Mouse (Mus musculus) gastrocnemius, postnatal 10 days (tissue): ENCODE measurements around the gene Slamf6. TPM values are rescaled to one million over a fixed set of nuclear protein-coding genes. Genes with fewer than 3 reads are reported as not detected.
"Not testable (repeated sequence)": the region's sequence is repeated elsewhere in the genome, so short reads cannot be mapped to it uniquely, and the experiment has no call there.

ENCODE experiments used
- DNase-seq: peaks from one replicate; pipeline ENCODE4 v3.0.0; 2021; ENCODE audit warnings: mixed read lengths
- total RNA-seq, 2 experiments: library from RNA; stranded (reverse); gene quantifications; 2 replicates each; pipeline ENCODE4 v1.2.3; 2021

Gene Slamf6
- total RNA-seq, 2 experiments from 2014 or later = 0.23 to 0.63 TPM

- no peak for DNase-seq
These were observed 40.1 kb downstream of the Slamf6 start for GRCm38 (mm10) chr1:171957411-171957810.

DNA sequence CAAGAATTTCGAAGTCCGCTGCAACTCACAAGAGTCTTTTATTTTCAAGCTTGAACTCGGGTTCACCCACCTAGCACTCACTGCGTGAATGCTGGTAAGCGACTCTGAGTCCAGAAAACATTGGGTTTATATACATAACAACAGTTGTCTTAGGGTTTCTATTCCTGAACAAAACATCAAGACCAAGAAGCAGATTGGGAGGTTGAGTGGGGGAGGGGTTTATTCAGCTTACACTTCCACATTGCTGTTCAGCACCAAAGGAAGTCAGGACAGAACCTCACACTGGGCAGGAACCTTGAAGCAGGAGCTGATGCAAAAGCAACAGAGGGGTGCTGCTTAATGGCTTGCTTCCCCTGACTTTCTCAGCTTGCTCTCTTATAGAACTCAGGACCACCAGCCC is 43.4 kb downstream of the Slamf6 start:
- no peak for DNase-seq

DNA sequence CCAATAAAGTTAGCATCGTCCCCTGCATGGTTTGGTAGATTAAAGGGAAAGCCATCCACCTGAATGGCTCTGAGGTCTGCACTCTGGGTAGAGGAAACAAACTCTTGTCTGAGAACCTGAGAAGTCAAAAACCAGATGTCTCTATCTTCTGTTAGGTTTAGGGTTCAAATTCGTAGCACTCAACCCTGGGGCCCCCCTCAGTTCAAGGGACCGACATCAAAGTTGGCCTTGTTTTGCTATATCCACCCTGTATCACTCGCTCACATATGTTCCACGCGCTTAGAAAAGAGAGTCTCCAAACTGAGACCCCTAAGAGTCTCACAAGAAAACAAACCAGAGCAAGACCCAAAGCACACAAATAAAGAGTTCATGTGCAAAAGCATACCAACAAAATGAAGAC is 44.4 kb downstream of the Slamf6 start:
- DNase-seq = no peak

DNA sequence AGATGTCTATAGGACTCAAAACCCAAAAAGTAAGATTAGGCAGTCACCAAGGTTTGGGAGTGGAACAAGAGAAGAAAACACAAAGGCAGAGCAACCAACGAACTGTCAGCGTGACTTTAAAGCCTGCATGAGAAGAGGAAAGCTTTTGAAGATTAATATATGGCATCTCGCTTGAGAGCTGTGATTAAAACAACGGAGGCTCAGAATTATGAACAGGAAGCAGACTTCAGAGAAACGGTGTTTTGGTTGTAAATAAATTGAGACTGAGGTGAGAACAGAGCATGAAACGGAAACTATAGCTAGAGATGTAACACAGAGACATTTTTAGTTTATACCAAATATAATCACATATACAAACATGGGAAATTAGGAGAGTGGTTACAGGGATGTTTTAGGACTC is 46.3 kb downstream of the Slamf6 start:
- no peak for DNase-seq

DNA sequence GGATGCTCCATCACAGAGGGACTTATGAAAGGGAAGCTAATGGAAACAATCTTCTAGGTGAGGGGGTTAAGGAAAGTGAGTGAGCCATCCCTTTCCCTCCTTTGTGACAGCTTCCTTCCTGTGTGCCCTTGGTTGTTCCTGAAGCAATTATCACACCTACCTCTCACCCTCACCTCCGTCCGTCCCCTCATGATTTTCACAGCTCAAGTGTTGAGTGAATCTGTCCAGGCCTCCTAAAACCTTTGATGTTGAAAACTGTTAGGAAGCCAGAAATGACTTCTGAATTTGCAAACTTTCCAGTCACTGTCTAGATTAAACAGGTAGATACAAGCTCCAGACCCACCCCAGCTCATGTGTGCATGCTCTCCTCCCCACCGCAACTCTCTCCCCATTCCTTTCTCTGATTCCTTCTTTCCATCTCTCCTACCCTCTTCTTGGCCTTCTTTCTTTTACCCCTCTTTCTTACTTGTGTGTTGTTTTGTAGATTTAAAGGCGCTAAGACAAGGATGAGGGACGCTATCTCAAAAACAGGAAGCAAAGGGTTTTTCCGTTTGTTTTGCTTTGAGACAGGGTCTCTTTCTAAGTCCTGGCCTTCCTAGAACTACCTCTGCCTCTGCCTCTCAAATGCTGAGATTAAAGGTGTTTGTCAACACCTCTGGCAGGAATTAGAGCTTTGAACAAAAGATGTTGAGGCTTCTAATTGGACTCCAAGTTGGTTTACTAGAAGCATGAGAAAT is 48.9 kb downstream of the Slamf6 start:
- no peak for DNase-seq

- no peak for DNase-seq
These were observed 51.9 kb downstream of the Slamf6 start for GRCm38 (mm10) chr1:171969221-171969620.

DNA sequence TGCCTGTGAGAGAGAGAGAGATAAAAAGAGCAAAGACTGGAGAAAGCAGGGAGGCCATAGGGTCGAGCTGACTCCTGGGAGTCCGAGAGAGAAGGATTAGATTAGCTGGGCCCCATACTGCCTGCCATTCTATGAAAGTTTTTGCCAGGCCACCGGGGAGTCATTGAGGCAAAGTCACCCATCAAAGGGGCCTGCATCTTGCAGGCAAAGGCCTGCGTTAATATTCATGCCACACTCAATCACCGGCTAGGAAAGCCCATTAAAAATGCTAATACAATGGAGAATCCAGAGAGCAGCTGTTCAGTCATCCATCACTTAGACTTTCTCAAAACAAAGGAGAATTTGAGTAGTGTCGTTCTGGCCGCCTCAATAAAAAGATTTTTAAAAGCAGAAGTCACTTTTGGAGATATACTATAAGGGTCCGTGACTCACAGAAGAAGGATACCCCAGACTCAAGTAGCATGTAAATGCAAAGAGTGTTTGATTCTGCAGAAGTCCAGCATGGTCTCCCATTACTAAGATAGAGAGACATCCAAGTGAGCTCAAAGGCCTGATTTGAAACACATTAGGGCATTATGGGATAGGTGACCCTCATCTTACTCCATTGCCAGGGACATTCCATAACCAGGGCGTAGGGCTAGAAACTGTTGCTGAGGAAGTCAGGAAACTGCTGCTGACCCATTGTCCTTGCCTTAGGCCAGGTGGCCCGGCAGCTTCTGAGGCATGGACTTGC is 53.7 kb downstream of the Slamf6 start:
- no peak for DNase-seq

DNA sequence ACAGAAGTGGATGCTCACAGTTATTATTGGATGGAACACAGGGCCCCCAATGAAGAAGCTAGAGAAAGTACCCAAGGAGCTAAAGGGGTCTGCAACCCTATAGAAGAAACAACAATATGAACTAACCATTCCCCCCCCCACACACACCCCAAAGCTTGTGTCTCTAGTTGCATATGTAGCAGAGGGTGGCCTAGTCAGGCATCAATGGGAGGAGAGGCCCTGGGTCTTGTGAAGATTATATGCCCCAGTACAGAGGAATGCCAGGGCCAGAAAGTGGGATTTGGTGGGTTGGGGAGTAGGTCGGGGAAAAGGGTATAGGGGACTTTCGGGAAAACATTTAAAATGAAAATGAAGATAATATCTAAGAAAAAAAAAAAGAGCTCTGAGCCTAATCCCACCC is 57.0 kb downstream of the Slamf6 start:
- DNase-seq = not testable (repeated sequence)

DNA sequence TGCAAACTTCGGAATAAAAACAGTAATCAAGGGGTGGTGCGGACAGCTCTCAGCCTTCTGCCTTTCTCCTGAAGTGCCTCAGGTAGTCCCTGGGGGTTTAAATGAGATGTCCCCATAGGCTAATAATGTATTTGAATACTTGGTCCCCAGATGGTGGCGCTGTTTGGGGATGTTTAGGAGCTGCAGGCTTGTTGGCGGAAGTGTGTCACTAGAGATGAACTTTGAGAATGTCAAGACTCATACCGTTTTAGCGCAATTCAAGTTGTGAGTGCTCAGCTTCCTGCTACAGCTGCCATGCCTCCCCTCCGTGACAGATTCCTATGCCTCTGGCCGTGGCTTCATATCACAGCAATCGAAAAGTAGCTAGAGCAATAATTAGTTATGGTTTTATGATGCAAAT is 58.1 kb downstream of the Slamf6 start:
- DNase-seq = no peak

GRCm38 (mm10) chr1:171975831-171976230 is 58.5 kb downstream of the Slamf6 start:
- DNase-seq = no peak

- no peak for DNase-seq
These were observed 59.7 kb downstream of the Slamf6 start for GRCm38 (mm10) chr1:171976826-171977539.

GRCm38 (mm10) chr1:171977891-171978290 is 60.6 kb downstream of the Slamf6 start:
- DNase-seq = no peak

- DNase-seq = no peak
These were observed 62.8 kb downstream of the Slamf6 start for GRCm38 (mm10) chr1:171979969-171980730.

DNA sequence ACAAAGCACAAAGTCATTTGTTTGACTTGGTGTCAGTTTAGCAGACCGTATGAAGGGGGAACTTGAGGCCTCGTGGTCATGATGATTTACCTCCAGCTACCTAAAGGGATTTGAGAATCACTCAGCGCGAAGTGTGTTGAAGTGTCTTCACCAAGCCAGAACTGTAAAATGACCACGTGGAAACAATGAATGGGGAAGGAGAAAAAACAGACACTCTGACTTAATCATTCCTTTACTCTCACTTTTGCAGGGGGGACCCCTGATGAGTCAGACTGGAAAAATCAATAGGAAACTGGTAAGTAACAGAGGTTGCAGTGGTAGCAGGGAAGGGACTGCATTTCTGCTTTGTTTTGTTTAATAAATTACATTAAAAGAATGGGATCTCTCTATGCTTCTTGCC is 64.9 kb downstream of the Slamf6 start:
- DNase-seq = no peak

DNA sequence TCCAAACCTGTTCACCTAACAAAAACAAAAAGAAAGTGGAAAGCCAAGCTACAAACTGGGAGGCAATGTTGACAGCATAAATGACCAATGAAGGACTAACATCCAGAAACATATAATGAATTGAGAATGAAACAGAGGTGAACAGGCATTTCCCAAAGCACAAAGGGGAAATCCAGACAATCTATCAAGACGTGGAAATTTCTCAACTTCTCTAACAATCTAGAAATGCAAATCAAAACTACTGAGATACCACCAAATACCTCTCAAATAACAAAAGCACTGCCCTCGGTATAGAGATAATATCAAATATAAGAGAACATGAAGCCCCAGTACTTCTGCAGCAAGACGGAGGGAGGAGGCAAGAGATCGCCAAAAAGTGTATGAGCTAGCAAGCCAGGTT is 65.4 kb downstream of the Slamf6 start:
- DNase-seq = no peak

- no peak for DNase-seq
These were observed 66.2 kb downstream of the Slamf6 start for GRCm38 (mm10) chr1:171983372-171984001.

DNA sequence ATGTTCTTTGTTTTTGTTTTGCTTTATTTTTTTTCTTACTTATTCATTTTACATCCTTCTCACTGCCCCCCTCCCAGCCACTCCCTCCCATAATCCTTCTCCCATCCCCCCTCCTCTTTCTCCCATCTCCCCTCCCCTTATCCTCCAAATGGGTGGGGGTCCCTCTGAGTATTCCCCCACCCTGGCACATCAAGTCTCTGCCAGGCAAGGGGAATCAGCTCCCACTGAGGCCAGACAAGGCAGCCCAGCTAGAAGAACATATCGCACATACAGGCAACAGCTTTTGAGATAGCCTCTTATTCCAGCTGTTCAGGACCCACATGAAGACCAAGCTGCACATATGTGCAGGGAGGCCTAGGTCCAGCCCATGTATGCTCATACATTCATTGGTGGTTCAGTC is 66.8 kb downstream of the Slamf6 start:
- no peak for DNase-seq

GRCm38 (mm10) chr1:171991883-171992282 is 74.6 kb downstream of the Slamf6 start:
- DNase-seq = no peak

GRCm38 (mm10) chr1:171992901-171993530 is 75.7 kb downstream of the Slamf6 start:
- no peak for DNase-seq

DNA sequence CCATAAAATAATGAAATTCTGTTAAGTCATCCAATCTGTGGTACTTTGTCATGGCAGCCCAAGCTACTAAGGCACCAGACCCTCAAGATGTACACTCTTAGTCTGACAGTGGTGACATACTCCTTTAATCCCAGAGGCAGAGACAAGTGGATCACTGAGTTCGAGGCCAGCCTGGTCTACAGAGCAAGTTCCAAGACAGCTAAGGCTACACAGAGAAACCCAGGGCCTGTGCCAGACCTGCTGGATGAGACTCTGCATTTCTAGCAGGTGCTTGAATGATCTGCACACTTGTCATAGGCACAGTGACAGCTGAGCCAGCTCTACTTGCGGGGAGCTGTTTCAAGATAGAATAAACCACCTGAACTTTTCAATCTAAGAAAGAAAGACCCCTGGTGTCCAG is 77.2 kb downstream of the Slamf6 start:
- DNase-seq = no peak

DNA sequence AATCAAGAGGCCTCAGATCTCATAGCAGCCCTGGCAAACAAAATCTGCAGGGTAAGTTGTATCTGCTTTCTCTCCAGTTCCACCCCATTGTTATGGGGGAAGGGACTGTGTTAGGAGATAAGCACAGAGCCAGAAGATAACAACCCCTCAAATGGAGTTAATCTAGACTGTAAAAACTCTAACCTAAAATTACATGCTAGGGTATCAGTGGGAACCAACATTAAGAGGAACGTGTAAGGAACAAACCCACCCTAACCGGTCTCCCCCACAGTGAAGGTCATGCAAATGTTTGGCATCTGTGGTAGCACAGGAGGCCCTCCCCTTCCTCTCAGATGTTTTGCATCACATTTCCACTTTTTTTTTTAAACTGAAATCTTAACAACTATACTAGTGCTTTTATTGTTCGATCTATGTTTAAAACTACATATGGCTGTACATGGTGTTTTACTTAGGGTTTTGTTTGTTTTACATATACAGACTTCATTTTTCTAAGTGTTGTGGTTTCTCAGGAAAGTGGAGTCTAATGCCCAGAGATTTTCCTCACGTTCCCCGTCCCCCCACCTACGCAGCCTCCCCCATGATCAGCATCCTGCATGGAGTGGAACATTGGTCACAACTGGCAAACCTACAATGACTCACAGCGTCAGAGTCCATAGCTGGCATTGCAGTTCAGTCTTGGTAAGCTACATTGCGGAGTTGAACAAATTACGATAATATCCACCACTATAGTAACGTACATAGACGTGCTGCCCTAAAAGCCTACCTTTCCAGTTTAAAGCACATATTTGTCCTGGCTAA is 77.8 kb downstream of the Slamf6 start:
- DNase-seq = no peak
